9 mouse cellular contexts compared by ENCODE assay signal in the genomic region with DNA sequence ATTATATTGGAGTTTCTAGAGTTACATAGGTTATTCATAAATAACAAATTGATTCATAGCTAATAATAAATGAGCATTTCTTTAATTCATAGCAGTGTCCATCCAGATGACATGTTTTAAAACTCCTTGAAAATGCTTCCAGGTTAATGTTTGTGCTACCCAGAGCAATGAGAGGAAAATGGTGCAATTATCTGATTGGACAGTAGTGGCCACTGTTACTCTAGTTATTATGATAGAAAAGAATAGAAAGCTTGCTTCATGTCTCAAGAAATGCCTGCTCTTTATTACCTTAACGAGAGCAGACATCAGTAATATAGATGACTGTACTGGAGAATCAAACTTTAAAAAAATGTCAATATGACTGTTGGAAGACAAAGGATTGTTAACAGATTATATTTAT.
DNase-seq lines count a peak whose midpoint lies in the region; ATAC-seq and TF ChIP-seq lines count a peak whose summit lies in the region.
"Had no signal": no experiment of that assay in that cellular context is flagged by ENCODE, and none has a peak within 500 bp of the region (broad histone marks: within the 10 kb centered on the region; RNA-seq: fewer than 3 reads in every experiment).

No protein-coding gene starts in this region.

- TF ChIP-seq CTCF in heart, postnatal 0 days (IDR thresholded peaks at IDR 0.05; ENCODE audit: low read depth), result peak; percentile 20; the same call in 1 of the 2 replicates
- TF ChIP-seq CTCF in hindbrain, postnatal 0 days (IDR thresholded peaks at IDR 0.05; ENCODE audit: low read depth), result peak; percentile 64

- H3K9me3 ChIP-seq in heart, postnatal 0 days (replicated peaks; ENCODE audit: control insufficient read depth, low read length), result no peaks in the 10 kb centered on the region
- no peaks in the 10 kb centered on the region for H3K9me3 ChIP-seq in hindbrain, postnatal 0 days (ENCODE audit: low read length)

- H3K4me3 ChIP-seq in heart, postnatal 0 days (ENCODE audit: low read depth, low read length), result no peak overlapping the region
- no peak overlapping the region for H3K4me3 ChIP-seq in hindbrain, postnatal 0 days (ENCODE audit: low read length)
- H3K4me3 ChIP-seq: myocyte had no signal

- WGBS in heart, postnatal 0 days, result 14% methylated on average over 1 of the region's 1 CpGs
- WGBS in hindbrain, postnatal 0 days, result 27% methylated on average over 1 of the region's 1 CpGs

- intact Hi-C loops in heart, postnatal 36 days (cut with DNase I), result no loop called here

- no peak overlapping the region for H3K27ac ChIP-seq in heart, postnatal 0 days (ENCODE audit: low read depth)
- no peak overlapping the region for H3K27ac ChIP-seq in hindbrain, postnatal 0 days

- peak; percentile 9 for DNase-seq in heart, postnatal 0 days (ENCODE audit: low spot score)
- DNase-seq in heart, postnatal 36 days, result no peak
- DNase-seq in 3T3-L1 (ENCODE audit: low read depth, low spot score), result peak; percentile 65
- peak; percentile 38 for DNase-seq in adipocyte (ENCODE audit: low spot score)
- DNase-seq in hindbrain, postnatal 0 days (ENCODE audit: low spot score), result peak; percentile 79
- no peak for DNase-seq in c-Kit-positive CD71-positive TER-119-positive erythroid progenitor cells, embryonic 14.5 days (ENCODE audit: low spot score)
- no peak for DNase-seq in ovary, postnatal 36 days (ENCODE audit: low spot score)
- DNase-seq in gastrocnemius, adult 8-10 months (ENCODE audit: low spot score in 2 of 2), result no peak

- H3K27me3 ChIP-seq in heart, postnatal 0 days (ENCODE audit: control insufficient read depth, insufficient read depth, low read length), result no peaks in the 10 kb centered on the region
- H3K27me3 ChIP-seq in hindbrain, postnatal 0 days (ENCODE audit: insufficient read depth, low read length), result no peaks in the 10 kb centered on the region

- no peak for TF ChIP-seq EP300 in heart, postnatal 0 days (IDR thresholded peaks at IDR 0.05; ENCODE audit: low read depth)

- ATAC-seq in heart, postnatal 0 days (ENCODE audit: insufficient read depth, low read depth), result no peak
- peak; percentile 47; the same call in 1 of the 2 replicates for ATAC-seq in hindbrain, postnatal 0 days

- no peaks in the 10 kb centered on the region for H3K36me3 ChIP-seq in heart, postnatal 0 days (replicated peaks; ENCODE audit: control insufficient read depth, insufficient read depth, low read length)
- H3K36me3 ChIP-seq in hindbrain, postnatal 0 days (ENCODE audit: insufficient read depth, low read length), result no peaks in the 10 kb centered on the region

- no peak overlapping the region for H3K9ac ChIP-seq in heart, postnatal 0 days (replicated peaks; ENCODE audit: low read depth, low read length)
- H3K9ac ChIP-seq in hindbrain, postnatal 0 days (replicated peaks; ENCODE audit: low read length), result no peak overlapping the region

- no peaks in the 10 kb centered on the region for H3K4me1 ChIP-seq in heart, postnatal 0 days (ENCODE audit: control insufficient read depth, insufficient read depth)
- no peaks in the 10 kb centered on the region for H3K4me1 ChIP-seq in hindbrain, postnatal 0 days (ENCODE audit: insufficient read depth, low read length)

- no peak overlapping the region for H3K4me2 ChIP-seq in heart, postnatal 0 days (ENCODE audit: low read depth, low read length)
- no peak overlapping the region for H3K4me2 ChIP-seq in hindbrain, postnatal 0 days (ENCODE audit: low read depth, low read length)

Comparison
In these comparisons a context has a peak if more than half of its experiments do, and no peak if none do; other contexts are left out.
1. DNase-seq: peak in heart, postnatal 0 days (single experiment), 3T3-L1 (single experiment), adipocyte (single experiment) and hindbrain, postnatal 0 days (single experiment); none in heart, postnatal 36 days (0 of 2), c-Kit-positive CD71-positive TER-119-positive erythroid progenitor cells, embryonic 14.5 days (single experiment), ovary, postnatal 36 days (single experiment) and gastrocnemius, adult 8-10 months (0 of 2).